Mouse (Mus musculus) layer of hippocampus, adult 9-10 months (tissue): Measurements from ENCODE around the gene Batf3.

Experiments
- DNase-seq: peaks from one replicate; pipeline ENCODE4 v3.0.0; 2022; ENCODE audit warnings: low spot score

The Batf3 gene

GRCm38 (mm10) chr1:191086960-191087359 lies 10.7 kb upstream of the Batf3 start:
- DNase-seq: no peak

- no peak for DNase-seq
Observed at GRCm38 (mm10) chr1:191087955-191088354, 9.7 kb upstream of the Batf3 start.

GRCm38 (mm10) chr1:191089355-191089754 lies 8.3 kb upstream of the Batf3 start:
- DNase-seq: no peak

- no peak for DNase-seq
Observed at GRCm38 (mm10) chr1:191092050-191092449, 5.6 kb upstream of the Batf3 start.

- DNase-seq: no peak
Observed at GRCm38 (mm10) chr1:191093578-191093977, 4.1 kb upstream of the Batf3 start.

GRCm38 (mm10) chr1:191095019-191095418 lies 2.6 kb upstream of the Batf3 start:
- DNase-seq: no peak

- DNase-seq: no peak
Observed at GRCm38 (mm10) chr1:191096871-191097681, 571 bp upstream of the Batf3 start.

- DNase-seq: no peak
Observed at GRCm38 (mm10) chr1:191099114-191099513, 1.5 kb downstream of the Batf3 start.

GRCm38 (mm10) chr1:191099772-191100291 lies 2.2 kb downstream of the Batf3 start:
- no peak for DNase-seq

- no peak for DNase-seq
Observed at GRCm38 (mm10) chr1:191102730-191103370, 5.2 kb downstream of the Batf3 start.

- DNase-seq: no peak
Observed at GRCm38 (mm10) chr1:191105246-191105645, 7.6 kb downstream of the Batf3 start.

- no peak for DNase-seq
Observed at GRCm38 (mm10) chr1:191107306-191107705, 9.7 kb downstream of the Batf3 start.

GRCm38 (mm10) chr1:191109907-191110306 lies 12.3 kb downstream of the Batf3 start:
- DNase-seq: no peak

GRCm38 (mm10) chr1:191111146-191111545 lies 13.5 kb downstream of the Batf3 start:
- no peak for DNase-seq

- no peak for DNase-seq
Observed at GRCm38 (mm10) chr1:191114868-191115267, 17.2 kb downstream of the Batf3 start.

GRCm38 (mm10) chr1:191115514-191116238 lies 18.0 kb downstream of the Batf3 start:
- no peak for DNase-seq

- no peak for DNase-seq
Observed at GRCm38 (mm10) chr1:191122744-191123143, 25.1 kb downstream of the Batf3 start.

- no peak for DNase-seq
Observed at GRCm38 (mm10) chr1:191123696-191124095, 26.0 kb downstream of the Batf3 start.

GRCm38 (mm10) chr1:191124288-191124687 lies 26.6 kb downstream of the Batf3 start:
- DNase-seq: no peak

- DNase-seq: no peak
Observed at GRCm38 (mm10) chr1:191125811-191126638, 28.4 kb downstream of the Batf3 start.

- DNase-seq: no peak
Observed at GRCm38 (mm10) chr1:191131692-191132091, 34.0 kb downstream of the Batf3 start.

- DNase-seq: no peak
Observed at GRCm38 (mm10) chr1:191132240-191132639, 34.6 kb downstream of the Batf3 start.
